Mouse (Mus musculus) gastrocnemius, postnatal 36 days (tissue): ENCODE results near the gene Erv3. TPM values are rescaled to one million over a fixed set of nuclear protein-coding genes. Genes with fewer than 3 reads are reported as not detected.

Experiments
- DNase-seq, 2 experiments: peaks; one replicate each; pipeline ENCODE4 v3.0.0; 2022
- intact Hi-C: fragments of 180-260 bp; cut with DNase I; formaldehyde crosslinking; loops from one replicate; pipeline ENCODE4 v1.15.1; 2025
- total RNA-seq, 2 experiments: library from RNA; stranded (reverse); gene quantifications; 2 replicates each; pipeline ENCODE4 v1.2.3; 2021

The Erv3 gene
- total RNA-seq, 2 experiments from 2014 or later, result not detected

DNA sequence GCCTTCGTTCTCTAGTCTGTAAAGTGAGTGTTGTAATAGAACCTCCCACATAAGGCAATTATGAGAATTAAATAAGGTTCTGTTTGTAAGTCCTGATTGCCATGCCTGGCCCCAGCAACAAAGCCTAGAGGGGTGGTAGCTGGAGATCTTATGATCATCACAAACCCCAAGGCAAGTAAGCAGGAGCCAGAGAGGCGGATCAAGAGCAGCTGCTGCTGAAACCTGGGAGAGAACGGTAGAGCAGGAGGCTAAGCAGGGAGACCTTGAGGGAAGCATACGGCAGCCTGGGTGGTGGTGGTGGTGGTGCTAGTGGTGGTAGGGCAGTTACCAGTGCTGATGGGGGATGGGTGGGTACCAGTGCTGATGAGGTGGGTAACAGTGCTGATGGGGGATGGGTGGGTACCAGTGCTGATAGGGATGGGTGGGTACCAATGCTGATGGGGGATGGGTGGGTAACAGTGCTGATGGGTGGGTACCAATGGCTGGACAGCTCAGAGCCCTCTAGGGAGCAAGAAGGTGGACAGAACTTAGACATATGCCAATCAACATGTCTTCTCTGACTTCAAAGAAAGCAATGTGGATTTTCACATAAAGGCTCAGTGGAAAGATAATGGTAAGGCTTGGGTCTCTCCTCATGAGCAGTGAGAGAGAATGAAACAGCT is 32.4 kb downstream of the Erv3 start:
- no peak for DNase-seq
- intact Hi-C loops, result loop anchor here (1.0 to 10.0 kb wide), 3 partner anchors 112 to 418 kb away; partner anchors contain the start of gene Tmem230

DNA sequence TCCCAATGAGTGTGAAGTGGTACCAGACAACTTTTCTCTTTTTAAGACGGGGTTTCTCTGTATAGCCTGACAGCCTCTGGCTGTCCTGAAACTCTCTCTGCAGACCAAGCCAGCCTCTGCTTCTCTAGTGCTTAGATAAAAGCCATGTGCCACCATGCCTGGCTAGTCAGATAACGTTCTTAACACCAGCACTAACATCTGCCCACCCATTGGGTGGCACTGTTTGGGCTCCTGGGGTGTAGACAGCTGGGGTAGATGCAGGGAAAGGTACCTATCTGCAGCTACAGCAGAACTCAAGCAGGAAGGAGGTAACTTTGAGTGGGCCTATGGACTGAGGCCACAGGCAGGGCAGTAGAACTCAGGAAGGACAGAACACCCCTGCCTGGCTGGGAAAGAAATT is 34.0 kb downstream of the Erv3 start:
- intact Hi-C loops, result loop anchor here (10.0 kb wide), 2 partner anchors 289 to 419 kb away; partner anchors contain the start of gene Tmem230
- no peak for DNase-seq

DNA sequence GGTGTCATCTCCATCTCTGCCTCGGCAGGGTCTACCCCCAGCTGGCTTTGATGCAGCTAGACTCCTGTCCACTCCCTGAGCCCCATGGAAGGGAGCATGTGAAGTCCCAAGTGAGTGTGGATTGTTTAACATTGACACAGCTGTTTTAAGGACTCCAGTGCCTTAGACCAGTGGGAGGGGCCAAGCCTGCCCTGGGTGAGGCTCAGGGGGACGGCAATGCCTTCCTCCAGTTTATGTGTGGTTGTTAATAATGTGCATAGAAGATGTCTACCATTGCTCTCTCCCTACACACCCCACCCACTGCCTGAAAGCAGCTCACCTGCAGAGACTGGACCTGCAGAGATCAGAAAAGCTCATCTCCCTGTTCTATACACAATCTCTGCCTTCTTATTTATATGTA is 35.6 kb downstream of the Erv3 start:
- intact Hi-C loops, result loop anchor here (2.0 to 10.0 kb wide), 3 partner anchors 125 to 421 kb away; partner anchors contain the start of gene Tmem230

DNA sequence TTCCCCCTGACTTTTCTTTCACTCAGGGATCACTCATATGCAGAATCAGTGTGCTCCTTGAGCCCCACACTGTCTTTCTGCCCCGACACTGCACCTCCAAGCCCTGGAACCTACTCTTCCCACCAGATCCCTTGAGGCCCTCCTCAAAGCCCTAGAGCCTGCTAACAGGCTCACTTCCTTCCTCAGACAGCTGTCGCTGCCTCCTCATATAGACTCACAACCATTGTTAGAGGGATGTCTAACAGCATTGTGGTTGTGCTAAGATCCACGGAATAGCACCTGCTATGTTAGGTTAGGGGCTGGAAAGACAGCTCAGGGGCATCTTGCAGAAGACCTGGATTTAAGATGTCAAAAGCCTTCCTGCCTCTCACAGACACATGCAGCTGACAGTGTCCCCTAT is 37.1 kb downstream of the Erv3 start:
- intact Hi-C loops, result loop anchor here (2.0 to 10.0 kb wide), 3 partner anchors 126 to 422 kb away; partner anchors contain the start of gene Tmem230
- no peak for DNase-seq

More for the DNA sequence above, 35.6 kb downstream of the Erv3 start:
- no peak for DNase-seq

DNA sequence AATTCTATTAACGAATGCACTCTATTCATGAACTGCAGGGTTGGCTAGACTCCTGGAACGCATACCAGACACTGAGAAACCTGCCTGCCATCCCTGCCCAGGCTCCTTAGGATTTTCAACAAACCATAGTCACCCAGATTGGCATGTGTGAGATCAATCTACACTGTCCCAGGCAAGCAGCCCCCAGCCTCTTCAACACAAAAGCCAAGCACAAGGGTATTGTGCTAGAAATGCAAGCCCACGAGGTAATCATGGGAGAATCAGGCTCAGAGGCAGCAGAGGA is 37.9 kb downstream of the Erv3 start:
- intact Hi-C loops, result loop anchor here (10.0 kb wide), 2 partner anchors 293 to 423 kb away; partner anchors contain the start of gene Tmem230
- DNase-seq, result no peak

DNA sequence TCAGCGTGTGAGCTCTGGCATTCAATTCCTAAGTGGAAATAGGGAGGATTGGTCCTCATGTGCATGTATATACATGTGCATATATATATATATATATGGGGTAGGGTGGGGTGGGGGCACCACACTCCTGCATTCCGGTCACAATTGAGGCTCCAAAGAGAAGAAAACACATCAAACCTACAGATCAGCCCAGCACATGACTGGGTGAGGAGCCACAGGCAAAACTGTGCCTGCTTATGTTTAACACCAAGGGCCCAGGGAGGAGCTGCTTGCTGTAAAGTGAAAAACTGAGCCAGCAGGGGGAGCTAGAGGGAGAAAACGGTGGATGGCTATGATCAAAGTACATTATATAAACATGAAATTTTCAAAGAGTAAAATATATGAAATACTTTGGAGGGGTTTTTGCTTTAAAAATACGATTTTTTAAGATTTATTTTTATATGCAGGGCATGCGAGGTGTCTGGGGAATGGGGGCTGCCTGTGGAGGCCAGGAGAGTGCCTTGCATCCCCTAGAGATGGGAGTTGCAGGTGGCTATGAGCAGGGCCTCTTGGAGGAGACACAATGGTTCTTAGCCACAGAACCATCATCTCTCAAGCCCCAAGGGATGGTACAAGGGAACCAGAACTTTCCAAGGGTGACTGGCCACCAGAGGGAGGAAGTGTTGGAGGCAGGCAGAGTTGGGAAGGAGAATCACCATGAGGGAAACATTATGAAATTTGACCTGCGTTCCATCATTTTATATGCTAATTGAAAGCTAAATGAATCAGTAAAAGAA is 38.4 kb downstream of the Erv3 start:
- DNase-seq, result peak in 1 of 2 experiments; percentile 65
- intact Hi-C loops, result loop anchor here (10.0 kb wide), 2 partner anchors 294 to 424 kb away; partner anchors contain the start of gene Tmem230

DNA sequence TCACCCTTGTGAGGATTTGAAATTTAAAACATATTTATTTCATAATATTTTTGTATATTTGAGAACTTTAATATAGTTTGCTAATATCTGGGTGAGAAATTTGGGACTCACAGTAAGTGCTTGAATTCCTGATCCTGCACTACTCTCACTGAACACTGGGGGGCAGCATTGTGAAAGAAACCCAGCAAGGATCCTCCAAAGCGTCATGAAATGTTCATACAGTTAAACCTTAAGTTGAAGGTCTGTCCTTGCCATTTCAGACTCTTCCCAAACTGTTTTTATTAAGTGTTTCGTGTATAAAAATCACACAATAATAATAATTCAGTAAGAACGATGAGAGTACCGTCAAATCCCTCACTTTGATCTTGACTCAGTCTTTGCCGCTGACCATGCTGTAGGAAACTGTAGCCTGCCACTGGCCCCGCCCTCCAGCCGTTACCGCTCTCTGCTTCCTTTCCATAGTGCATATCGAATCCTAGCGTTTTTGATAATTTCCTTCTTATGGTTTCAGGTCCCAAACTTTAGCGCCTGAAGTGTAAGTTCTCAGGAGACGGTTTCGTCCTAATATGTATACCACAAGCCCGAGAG is 39.4 kb downstream of the Erv3 start:
- DNase-seq, result peak; percentile 72 to 73
- intact Hi-C loops, result loop anchor here (10.0 kb wide), 2 partner anchors 295 to 425 kb away; partner anchors contain the start of gene Tmem230

DNA sequence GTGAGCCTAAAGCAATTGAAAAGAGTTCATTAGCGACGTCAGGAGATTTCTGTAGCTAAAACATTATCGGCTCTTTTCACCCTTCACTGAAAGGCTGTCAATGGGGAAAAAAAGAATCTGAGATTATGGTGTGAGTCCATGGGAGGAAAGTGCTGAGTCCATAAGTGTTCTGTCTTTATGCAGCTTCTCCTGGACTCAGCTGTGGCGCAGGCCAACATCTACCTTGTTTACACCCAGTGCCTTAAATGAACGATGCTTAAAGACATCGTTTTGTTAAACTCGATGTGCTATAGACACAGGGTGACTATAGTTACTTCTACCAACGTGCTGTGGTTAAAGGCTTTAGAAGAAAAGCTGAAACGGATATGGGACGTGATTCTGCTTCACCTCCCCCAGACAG is 45.2 kb downstream of the Erv3 start:
- intact Hi-C loops, result loop anchor here (5.0 to 10.0 kb wide), 2 partner anchors 252 to 390 kb away; partner anchors contain the start of gene Adra1d
- no peak for DNase-seq

DNA sequence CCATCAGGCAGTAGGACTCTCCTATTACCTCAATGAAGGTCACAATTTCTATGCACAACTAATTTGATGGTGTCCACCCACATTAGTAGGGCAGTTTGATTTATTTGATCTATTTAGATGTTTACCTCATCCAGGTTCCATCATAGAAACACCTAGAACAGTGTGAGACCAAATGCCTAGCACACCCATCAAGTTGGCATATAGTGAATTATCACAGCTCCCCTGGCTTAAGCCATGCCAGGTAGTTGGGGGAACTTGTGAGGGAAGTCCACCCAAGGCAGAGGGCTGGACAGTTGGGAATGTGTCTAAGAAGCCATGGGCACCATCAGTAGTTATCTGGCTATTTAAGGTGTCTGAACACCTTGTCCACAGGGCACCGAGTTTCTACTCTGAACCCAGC is 46.1 kb downstream of the Erv3 start:
- intact Hi-C loops, result loop anchor here (5.0 to 10.0 kb wide), 2 partner anchors 251 to 389 kb away; partner anchors contain the start of gene Adra1d
- DNase-seq, result no peak

DNA sequence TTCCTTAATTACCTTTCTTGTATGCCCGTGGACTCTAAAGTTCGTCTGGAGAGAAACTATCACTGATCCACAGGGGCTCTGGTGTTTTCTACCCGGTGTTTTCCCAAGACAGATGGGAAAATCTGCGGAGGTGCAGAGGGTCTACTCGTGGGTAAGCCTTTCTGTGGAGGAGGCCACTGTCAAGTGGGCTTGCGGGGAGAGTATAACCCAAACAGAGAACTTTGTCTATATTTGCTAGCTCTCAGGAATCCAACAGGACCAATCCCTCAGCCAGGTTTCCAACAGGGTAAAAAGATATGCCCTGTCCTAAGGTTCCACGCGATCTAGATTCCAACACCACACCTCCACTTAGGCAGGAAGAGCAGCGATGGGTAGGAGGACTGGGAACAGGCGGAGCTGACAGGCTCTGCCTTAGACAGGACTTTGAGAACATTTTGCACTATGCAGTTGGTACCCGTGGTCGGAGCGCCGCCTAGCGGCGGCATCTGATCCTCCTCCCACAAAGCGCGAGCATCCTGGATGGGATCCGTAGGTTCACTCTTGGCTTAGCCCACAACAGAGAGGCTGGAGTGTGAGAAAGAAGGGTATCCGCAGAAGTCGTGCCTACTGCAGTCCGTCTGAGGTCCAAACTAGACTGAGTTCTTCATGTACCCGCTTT is 46.9 kb downstream of the Erv3 start:
- peak; percentile 46 to 55 for DNase-seq
- intact Hi-C loops, result loop anchor here (1.0 to 10.0 kb wide), 3 partner anchors 250 to 388 kb away; partner anchors contain the start of gene Adra1d

DNA sequence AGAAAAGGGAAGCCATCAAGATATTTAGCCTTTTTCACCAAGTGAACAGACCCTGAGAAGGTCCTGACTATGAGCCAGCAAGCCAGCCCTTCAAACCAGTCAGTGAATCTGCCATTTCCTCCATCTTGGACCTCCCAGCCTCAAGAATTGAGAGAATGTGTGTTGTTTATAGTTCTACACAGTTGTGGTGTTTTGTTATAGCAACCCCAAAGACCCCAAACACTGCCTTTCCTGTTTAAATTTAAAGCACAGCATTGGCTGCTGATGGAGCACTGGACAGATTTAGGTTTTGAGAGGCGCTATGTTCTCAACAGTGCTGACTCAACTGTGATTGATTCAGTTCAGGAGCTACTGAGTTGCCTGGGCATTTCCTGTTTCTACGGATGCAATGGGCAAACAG is 47.9 kb downstream of the Erv3 start:
- no peak for DNase-seq
- intact Hi-C loops, result loop anchor here (1.0 to 10.0 kb wide), 3 partner anchors 249 to 387 kb away; partner anchors contain the start of gene Adra1d

DNA sequence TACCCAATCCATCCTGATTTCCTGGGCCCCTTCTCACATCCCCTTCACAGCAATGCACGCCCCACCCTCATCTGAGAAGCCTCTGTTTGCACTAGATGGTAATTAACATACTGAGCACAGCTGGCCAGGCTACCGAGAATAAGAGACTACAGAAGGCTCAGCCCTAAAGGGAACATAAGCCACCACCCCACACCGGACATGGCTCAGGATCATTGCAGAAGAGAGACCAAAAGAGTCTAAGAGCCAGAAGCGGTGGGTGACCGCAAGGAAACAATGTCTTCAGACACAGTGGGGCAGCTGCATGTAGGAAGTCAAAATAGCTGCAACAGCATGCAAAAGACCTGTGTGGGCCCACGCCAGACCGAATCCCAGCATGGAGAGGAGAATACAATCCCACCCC is 50.7 kb downstream of the Erv3 start:
- no peak for DNase-seq
- intact Hi-C loops, result no loop called here

DNA sequence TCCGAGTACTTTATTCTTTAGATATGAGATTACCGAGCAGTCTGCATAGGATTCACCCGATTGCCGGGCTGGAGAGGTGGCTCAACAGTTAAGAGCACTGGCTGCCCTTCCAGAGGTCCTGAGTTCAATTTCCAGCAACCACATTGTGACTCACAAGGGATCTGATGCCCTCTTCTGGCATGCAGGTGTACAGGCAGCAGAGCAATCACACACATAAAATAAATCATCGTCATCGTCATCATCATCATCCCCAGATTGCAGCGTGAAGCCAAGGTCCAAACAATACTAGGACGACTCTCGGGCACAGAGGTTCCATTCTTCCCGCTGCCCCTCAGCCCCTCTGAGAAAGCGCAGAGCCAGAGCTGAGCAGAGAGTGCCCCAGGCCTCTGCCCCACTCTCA is 51.9 kb downstream of the Erv3 start:
- intact Hi-C loops, result no loop called here
- no peak for DNase-seq

DNA sequence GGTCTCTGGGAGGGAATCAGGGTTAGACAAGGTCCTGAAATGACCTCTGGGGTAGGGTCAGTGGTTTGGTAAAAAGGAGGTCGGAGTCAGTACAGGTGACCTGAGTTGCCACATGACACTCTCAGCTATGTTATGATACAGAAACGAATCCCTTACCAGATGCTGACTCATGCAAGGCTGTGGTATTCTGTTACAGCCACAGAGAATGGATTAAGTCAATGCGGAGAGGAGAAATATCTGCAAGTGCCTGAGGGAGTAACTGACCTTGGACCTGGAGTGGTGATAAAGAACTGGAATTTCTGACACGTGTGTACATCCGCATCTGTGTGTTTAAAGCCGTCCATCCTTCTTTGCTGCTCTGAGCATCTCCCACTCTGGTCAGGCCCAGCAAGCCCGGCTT is 52.7 kb downstream of the Erv3 start:
- intact Hi-C loops, result no loop called here
- no peak for DNase-seq

DNA sequence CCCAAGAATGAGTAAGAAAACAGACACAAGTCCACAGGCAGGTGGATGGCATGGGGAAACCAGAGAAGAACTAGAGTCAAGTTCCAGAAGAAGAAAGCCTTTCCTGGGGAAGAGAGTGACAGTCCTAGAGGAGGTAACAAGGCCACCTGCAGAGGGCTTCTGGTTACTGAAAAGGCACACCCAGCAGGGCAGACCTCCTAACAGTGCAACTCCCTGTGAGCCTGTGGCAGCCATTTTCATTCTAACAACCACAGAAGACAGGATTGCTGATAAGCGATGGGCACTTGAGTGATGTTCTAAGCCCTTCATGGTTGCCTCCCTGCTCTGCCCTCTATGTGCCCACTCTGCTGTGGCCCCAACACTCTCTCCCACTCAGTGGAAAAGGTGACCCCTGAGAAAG is 54.2 kb downstream of the Erv3 start:
- no peak for DNase-seq
- intact Hi-C loops, result no loop called here

DNA sequence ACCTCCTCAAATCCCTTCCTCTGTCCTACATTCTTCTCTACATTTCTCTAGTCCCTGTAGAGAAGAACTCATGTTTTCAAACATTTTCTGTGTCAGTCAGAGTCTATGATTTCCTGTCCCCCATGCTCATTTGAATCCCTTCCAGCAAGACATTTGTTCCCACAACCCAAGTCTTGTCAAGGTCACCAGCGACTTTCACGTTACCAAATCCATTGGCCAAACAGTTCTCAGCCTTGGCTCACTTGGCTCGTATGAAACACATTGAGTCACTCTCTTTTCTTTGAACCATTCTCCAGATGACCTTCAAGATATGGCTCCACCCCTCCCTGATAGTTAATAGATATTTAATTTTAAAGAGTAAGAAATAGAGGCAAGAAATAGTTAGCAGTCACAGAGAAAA is 55.7 kb downstream of the Erv3 start:
- intact Hi-C loops, result no loop called here
- no peak for DNase-seq
